Mouse (Mus musculus): ENCODE measurements around the gene Zfp68. TPM values are rescaled to one million over a fixed set of nuclear protein-coding genes. Genes with fewer than 3 reads are reported as not detected.

Zfp68 gene
- 8.7 and 12.5 TPM in 2 replicates for polyA plus RNA-seq (2012; rRNA removed; ENCODE audit: low replicate concordance)

DNA sequence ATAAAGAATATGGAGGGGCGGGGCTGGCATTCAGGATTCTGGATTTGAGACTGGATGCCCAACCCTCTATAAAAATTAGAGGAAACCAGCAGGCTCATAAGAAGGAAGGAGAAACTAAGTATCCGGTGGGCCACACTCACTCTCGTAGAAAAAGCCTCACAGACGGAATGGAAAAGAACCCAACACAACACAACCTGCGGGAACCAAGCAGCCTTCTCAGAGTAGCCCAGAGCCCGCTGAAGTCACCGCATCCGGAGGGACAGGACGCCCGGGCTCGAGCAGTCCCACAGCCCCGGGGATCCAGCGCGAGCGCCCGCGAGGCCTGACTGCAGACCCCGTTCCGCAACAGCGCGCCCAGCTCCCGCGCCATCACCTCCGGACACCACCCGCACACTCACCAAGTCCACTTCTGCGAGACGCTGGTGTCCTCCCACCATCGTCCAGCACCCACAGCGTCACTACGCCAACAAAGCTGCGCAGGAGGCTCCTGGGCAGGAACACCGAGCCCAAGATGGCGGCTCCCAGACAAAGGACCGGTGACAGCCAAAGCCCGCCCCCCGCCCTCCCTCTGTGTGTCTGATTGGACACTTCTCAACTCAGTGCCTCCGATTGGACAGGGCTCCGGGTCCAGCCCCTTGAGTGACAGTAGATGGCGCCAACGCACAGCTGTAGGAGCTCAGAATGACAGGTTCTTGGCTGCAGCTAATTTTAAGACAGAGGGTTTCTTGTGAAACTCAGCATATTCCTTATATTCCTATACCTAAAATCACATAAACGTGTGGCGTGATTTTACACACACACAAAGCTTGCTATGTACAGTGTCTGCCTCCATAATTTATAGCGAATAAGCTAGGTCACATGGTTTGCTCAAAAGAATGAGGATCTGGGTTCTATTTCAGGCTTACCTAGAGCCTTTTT, at the start of gene Zfp68:
Gene Zfp68 (minus strand): TSS at position 551 of the 918 bp plus-strand sequence.

DNA sequence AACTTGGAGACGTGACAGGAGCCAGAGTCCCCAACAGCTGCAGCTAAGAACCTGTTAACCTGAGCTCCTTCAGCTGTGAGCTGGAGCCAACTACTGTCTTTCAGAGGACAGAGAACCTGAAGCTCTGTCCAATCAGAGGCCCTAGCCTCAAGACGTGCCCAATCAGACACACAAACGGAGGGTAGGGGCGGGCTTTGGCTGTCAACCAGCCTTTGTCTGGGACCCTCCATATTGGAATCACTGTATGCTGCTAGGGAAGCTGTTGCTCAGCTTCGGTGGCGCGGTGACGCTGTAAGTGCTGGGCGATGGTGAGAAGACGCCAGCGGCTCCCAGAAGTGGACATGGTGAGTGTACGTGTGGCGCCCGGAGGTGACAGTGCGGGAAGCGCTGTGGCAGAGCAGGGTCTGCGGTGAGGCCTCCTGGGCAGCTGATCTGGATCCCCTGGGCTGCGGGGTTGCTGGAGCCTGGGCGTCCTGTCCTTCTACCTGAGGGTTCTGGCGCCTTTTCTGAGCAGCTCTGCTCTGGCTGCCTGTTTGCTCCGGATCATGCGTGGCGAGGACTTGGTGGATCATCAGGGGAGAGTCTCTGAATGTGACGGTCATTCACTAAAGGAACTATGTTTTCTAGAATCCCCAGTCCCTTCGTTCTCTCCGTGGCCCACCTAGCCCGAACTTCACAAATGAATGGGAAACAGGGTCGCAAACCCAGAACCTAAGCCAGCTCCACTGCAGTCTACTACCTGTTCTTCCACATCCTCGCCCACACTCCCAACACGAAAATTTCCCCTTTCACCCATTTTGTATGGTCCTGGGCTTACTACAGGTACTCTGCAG, 3.3 kb upstream of the Zfp68 start, which contains the start of gene A430033K04Rik:
Gene A430033K04Rik (plus strand): TSS at position 215 of the 833 bp plus-strand sequence.

DNA sequence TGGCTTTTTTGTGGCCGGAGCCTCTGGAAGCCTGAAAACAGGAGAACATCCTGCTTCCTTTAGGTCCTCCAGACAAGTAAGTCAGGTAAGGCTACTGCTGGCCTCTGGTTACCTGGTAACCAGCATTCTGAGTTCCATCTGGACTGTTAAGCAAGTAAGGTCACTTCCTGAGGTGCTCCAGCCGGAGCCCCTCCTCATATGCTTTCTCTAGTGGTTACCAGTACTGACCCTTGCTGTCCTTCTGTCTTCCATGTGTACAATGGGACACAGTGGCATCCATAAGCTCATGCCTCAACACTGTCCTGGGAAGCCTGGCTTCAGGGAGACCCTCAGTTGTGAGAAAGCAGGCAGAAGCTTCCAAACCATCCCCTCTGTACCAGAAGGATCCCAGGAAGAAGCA, 54.9 kb downstream of the Zfp68 start, which contains the start of gene 1700123K08Rik:
Gene 1700123K08Rik (minus strand): TSS at position 101 of the 400 bp plus-strand sequence.

Other genes starting within 250 kb of the Zfp68 start
- gene Zfp157, start 178.3 kb downstream of the Zfp68 start, polyA plus RNA-seq (2012; rRNA removed; ENCODE audit: low replicate concordance): 3.6 and 6.4 TPM in 2 replicates
- gene 1700123K08Rik, start 55.0 kb downstream of the Zfp68 start, polyA plus RNA-seq (2012; rRNA removed; ENCODE audit: low replicate concordance): not detected in 2 replicates
- 1.7 and 3.7 TPM in 2 replicates for gene A430033K04Rik, start 3.1 kb upstream of the Zfp68 start, polyA plus RNA-seq (2012; rRNA removed; ENCODE audit: low replicate concordance)
- 30.6 and 48.0 TPM in 2 replicates for gene Fam20c, start 134.8 kb upstream of the Zfp68 start, polyA plus RNA-seq (2012; rRNA removed; ENCODE audit: low replicate concordance)
- not detected in 2 replicates for gene Gm5294, start 200.3 kb upstream of the Zfp68 start, polyA plus RNA-seq (2012; rRNA removed; ENCODE audit: low replicate concordance)

All from subcutaneous adipose tissue, adult 2 months (tissue).